In the genomic region with DNA sequence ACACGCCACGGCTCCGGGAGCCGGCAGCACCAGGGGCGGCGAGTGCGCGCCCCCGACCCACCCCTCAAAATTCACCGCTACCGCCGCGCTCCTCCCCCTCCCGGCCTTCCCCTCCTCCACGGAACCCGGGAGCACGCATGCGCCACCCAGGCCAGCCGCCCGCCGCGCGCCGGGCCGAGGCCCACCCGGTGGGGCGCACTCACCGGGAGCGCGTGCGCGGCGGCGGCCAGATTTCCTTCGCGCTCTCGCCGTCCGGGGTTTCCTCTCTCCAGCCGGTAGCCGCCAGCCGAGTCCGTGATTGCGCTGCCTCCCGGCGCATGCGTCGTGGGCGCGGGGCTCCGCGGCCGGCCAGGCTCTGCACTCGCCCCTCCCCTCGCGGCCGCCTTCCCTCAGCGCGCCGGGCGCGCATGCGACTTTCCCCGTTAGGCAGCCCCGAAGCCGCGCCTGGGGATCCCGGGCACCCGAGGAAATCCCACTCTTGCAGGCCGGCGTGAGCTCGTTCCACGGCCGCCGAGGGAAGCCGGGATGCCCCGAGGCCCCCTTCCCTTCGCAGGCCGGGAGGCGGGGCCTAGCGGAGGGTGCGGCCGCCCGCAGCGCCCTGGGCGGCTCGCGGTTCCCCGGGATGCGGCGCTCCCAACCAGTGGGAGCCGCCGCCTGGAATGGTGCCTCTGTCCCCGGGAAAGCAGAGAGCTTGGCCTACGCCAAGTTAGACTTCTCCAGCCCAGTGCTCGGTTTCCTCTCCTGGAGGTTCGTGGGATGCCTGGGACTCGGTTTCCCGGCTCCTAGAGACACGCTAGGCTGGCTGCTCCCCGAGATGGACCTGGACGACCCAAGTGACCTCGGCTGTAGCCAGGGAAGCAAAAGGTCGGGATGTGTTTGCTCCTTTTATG, we compare ENCODE assay signal across 8 mouse cellular contexts. TPM values are rescaled to one million over a fixed set of nuclear protein-coding genes. Genes with fewer than 3 reads are reported as not detected.
DNase-seq lines count a peak whose midpoint lies in the region; ATAC-seq lines count a peak whose summit lies in the region.

A gene (minus strand): TSS at position 341 of the 890 bp plus-strand sequence.

- no peaks in the 10 kb centered on the region for H3K9me3 ChIP-seq in intestine, embryonic 16.5 days (ENCODE audit: control insufficient read depth, low read length)
- H3K9me3 ChIP-seq in midbrain, embryonic 10.5 days (replicated peaks): no peaks in the 10 kb centered on the region

- ATAC-seq in intestine, embryonic 16.5 days: peak; percentile 82

- H3K27ac ChIP-seq in intestine, embryonic 16.5 days (ENCODE audit: low read length): peak within 1 kb of the TSS; percentile 99
- peak within 1 kb of the TSS; percentile 96 for H3K27ac ChIP-seq in midbrain, embryonic 10.5 days (replicated peaks)

- no peaks in the 10 kb centered on the region for H3K27me3 ChIP-seq in intestine, embryonic 16.5 days (replicated peaks; ENCODE audit: control insufficient read depth, insufficient read depth, low read length)
- H3K27me3 ChIP-seq in midbrain, embryonic 10.5 days (ENCODE audit: low read depth, poor library complexity, severe bottlenecking): no peaks in the 10 kb centered on the region

- H3K4me1 ChIP-seq in intestine, embryonic 16.5 days (ENCODE audit: control insufficient read depth, insufficient read depth, low read length): peaks cover 15% of the 10 kb centered on the region
- peaks cover 31% of the 10 kb centered on the region for H3K4me1 ChIP-seq in midbrain, embryonic 10.5 days

- peak within 1 kb of the TSS; percentile 92 for H3K4me3 ChIP-seq in intestine, embryonic 16.5 days (ENCODE audit: low read length)
- peak within 1 kb of the TSS; percentile 94 for H3K4me3 ChIP-seq in midbrain, embryonic 10.5 days

- no peaks in the 10 kb centered on the region for H3K36me3 ChIP-seq in intestine, embryonic 16.5 days (ENCODE audit: control insufficient read depth, insufficient read depth, low read length)
- no peaks in the 10 kb centered on the region for H3K36me3 ChIP-seq in midbrain, embryonic 10.5 days

- peak; percentile 95 for DNase-seq in adrenal gland, adult 2 months
- peak; percentile 91 for DNase-seq in embryo, embryonic 10.5 days (ENCODE audit: low spot score)
- DNase-seq in gastrocnemius, postnatal 4 days (ENCODE audit: low spot score in 2 of 2): peak; percentile 85 to 91
- peak; percentile 90 to 95 for DNase-seq in left cerebral cortex, postnatal 36 days (ENCODE audit: low spot score in 2 of 2)
- DNase-seq in midbrain, embryonic 10.5 days (ENCODE audit: low spot score): peak; percentile 90
- DNase-seq in right cerebral cortex, postnatal 36 days (ENCODE audit: low spot score in 2 of 2): peak; percentile 86
- DNase-seq in urinary bladder, postnatal 4 days (ENCODE audit: low spot score in 2 of 2): peak; percentile 89

- H3K4me2 ChIP-seq in intestine, embryonic 16.5 days (ENCODE audit: low read depth, low read length): peak within 1 kb of the TSS; percentile 69

- under 1% methylated on average over 88 of the region's 104 CpGs for WGBS in intestine, embryonic 16.5 days
- under 1% methylated on average over 99 of the region's 104 CpGs for WGBS in midbrain, embryonic 10.5 days

- intact Hi-C loops in left cerebral cortex, postnatal 36 days (cut with DNase I): loop anchor here (2.0 kb wide), 1 partner anchor 110 kb away; no protein-coding TSS in a partner anchor

- H3K9ac ChIP-seq in intestine, embryonic 16.5 days (ENCODE audit: low read depth, low read length): peak within 1 kb of the TSS; percentile 99

RNA-seq across cellular contexts. Expression of the gene that starts here (rescaled TPM):
- 10 to 100 TPM; 38.9 to 62.9 TPM for total RNA-seq in adrenal gland, adult 2 months (2021)
- 10.6 and 10.9 TPM in 2 replicates for polyA plus RNA-seq in adrenal gland, adult 2 months (2012; rRNA removed)
- 10 to 100 TPM; 20.5 to 25.1 TPM for total RNA-seq in gastrocnemius, postnatal 4 days (2021)
- polyA plus RNA-seq in intestine, embryonic 16.5 days (2015; fragmentation: Nextera tagmentation; extraction: Ambion mirVana): 10.5 and 10.9 TPM in 2 replicates
- 10 to 100 TPM; 46.8 to 57.5 TPM for total RNA-seq in left cerebral cortex, postnatal 36 days (2021)
- 10.9 and 12.1 TPM in 2 replicates for polyA plus RNA-seq in midbrain, embryonic 10.5 days (2016; fragmentation: Nextera tagmentation; extraction: Ambion mirVana)

Comparison
In these comparisons a context has a peak if more than half of its experiments do, and no peak if none do; other contexts are left out.
1. Peak in every context shown above with its lines: DNase-seq, ATAC-seq, H3K4me3 ChIP-seq and H3K27ac ChIP-seq.